Mouse (Mus musculus) midbrain, embryonic 16.5 days (tissue): ENCODE measurements around the gene Agtpbp1. TPM values are rescaled to one million over a fixed set of nuclear protein-coding genes. Genes with fewer than 3 reads are reported as not detected.
"Not testable (repeated sequence)": the region's sequence is repeated elsewhere in the genome, so short reads cannot be mapped to it uniquely, and the experiment has no call there.

Experiments
- ATAC-seq: fragments of 200-750 bp; cut with Nextera tagmentation; 2 replicates; pipeline ENCODE4 v1.8.0; 2017; ENCODE audit warnings: moderate TSS enrichment
- H3K27ac ChIP-seq: fragments of 300-500 bp; sonication (generic); 2 replicates; pipeline ENCODE4 v1.5.1; 2014; ENCODE audit warnings: mild to moderate bottlenecking, low read length, mixed read lengths
- H3K27me3 ChIP-seq: fragments of 300-500 bp; sonication (generic); 2 replicates; pipeline ENCODE4 v1.6.1; 2014; ENCODE audit warnings: low read depth, low read length, mixed read lengths; ENCODE audit not compliant: control insufficient read depth, insufficient read depth
- H3K36me3 ChIP-seq: fragments of 300-500 bp; sonication (generic); 2 replicates; pipeline ENCODE4 v1.6.1; 2014; ENCODE audit warnings: mild to moderate bottlenecking, low read length, moderate library complexity, mixed read lengths; ENCODE audit not compliant: control insufficient read depth, insufficient read depth
- H3K4me1 ChIP-seq: fragments of 300-500 bp; sonication (generic); 2 replicates; pipeline ENCODE4 v1.6.1; 2014; ENCODE audit warnings: mild to moderate bottlenecking, low read length, mixed read lengths; ENCODE audit not compliant: control insufficient read depth, insufficient read depth
- H3K4me2 ChIP-seq: fragments of 300-500 bp; sonication (generic); 2 replicates; pipeline ENCODE4 v1.6.1; 2014; ENCODE audit warnings: mild to moderate bottlenecking, low read length, mixed read lengths
- H3K4me3 ChIP-seq: fragments of 300-500 bp; sonication (generic); 2 replicates; pipeline ENCODE4 v1.5.1; 2014; ENCODE audit warnings: low read depth, mild to moderate bottlenecking, low read length, moderate library complexity, mixed read lengths
- H3K9ac ChIP-seq: fragments of 300-500 bp; sonication (generic); 2 replicates; pipeline ENCODE4 v1.6.1; 2014; ENCODE audit warnings: low read depth, low read length, mixed read lengths
- H3K9me3 ChIP-seq: fragments of 300-500 bp; sonication (generic); replicated peaks from 2 replicates; pipeline ENCODE4 v1.6.1; 2014; ENCODE audit warnings: mild to moderate bottlenecking, low read length, mixed read lengths; ENCODE audit not compliant: control insufficient read depth, poor library complexity, severe bottlenecking
- WGBS: fragments of 180-500 bp; shearing (Covaris S2); extraction: QIAGEN DNeasy Blood & Tissue Kit; methylation state at CpG from one replicate; pipeline ENCODE4 v1.1.7; 2014; 5-methylcytosine and 5-hydroxymethylcytosine counted together
- polyA plus RNA-seq: library from polyadenylated mRNA; unstranded; fragments of >200 nt; fragmentation: Nextera tagmentation; extraction: Ambion mirVana; gene quantifications from 2 replicates; pipeline ENCODE4 v1.2.1, GENCODE M21; 2015

Gene Agtpbp1
- polyA plus RNA-seq, 1 experiment from 2014 or later, result 76.0 TPM

DNA sequence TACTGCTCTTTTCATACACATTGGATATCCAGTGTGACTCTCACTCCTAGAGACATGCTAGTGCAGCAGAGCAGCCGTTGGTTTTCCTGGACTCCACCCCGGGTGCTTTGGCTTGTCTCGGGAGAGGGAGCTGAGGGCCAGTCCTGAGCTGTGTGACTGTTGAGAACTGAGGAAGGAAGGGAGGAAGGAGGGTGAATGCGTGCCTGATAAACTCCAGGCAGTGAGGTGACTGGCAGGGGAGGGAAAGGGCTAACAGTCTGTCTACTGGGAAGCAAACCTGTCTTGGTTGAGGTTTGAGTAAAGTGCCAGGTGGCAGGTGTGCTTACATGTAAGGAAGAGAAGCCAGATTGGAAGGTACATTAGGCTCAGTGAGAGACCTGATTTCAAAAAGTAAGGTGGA is 28.8 kb upstream of the Agtpbp1 start:
- Histone ChIP-seq H3K4me1 (no peaks in the 10 kb centered on the region), H3K27ac (no peak overlapping the region), H3K36me3 (peaks cover 35% of the 10 kb centered on the region), H3K4me3 (no peak overlapping the region), H3K9me3 (no peaks in the 10 kb centered on the region), H3K9ac (no peak overlapping the region), H3K27me3 (no peaks in the 10 kb centered on the region), H3K4me2 (no peak overlapping the region)
- ATAC-seq, result no peak
- 94% methylated on average over 4 of the region's 4 CpGs for WGBS

DNA sequence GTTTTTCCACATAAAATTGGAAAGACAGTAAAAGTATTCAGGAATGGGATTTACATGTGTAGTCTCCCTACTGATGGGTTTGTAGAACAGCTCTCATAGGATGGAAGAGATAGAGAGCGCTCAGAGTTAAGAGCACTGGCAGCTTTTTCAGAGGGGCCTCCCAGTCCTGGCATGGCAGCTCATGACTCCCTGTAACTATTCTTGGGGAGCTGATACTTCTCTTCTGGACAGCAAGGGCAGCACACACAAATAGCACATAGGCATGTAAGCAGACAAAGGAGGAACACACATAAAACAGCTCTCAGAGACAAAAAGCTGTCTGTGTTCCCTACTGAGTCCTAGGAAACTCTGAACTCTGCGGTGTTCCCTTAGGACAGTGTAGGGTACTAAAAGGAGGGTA is 25.4 kb upstream of the Agtpbp1 start:
- H3K4me3 ChIP-seq, result no peak overlapping the region
- no peak overlapping the region for H3K27ac ChIP-seq
- no peaks in the 10 kb centered on the region for H3K4me1 ChIP-seq
- no peaks in the 10 kb centered on the region for H3K9me3 ChIP-seq
- peaks cover 29% of the 10 kb centered on the region for H3K36me3 ChIP-seq
- no peak for ATAC-seq
- H3K4me2 ChIP-seq, result no peak overlapping the region
- WGBS, result 100% methylated on average over 2 of the region's 2 CpGs
- H3K27me3 ChIP-seq, result no peaks in the 10 kb centered on the region
- H3K9ac ChIP-seq, result no peak overlapping the region

DNA sequence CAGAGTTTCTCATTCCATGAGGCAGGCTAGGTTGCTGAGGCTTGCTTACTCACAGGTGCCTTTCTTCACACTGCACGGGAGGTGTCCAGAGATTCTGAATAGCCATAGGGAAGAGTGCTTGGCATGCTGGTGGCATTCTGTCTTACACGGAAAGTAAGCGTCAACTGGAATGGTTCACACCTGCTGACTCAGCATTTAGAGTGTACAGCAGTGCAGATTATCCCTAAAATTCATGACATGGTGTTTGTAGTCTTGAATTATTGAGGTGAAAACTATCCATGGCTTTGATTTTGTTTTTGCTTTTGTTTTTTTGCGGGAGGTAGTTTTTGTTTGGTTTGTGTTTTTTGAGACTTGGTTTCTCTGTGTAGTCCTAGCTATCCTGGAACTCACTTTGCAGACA is 24.9 kb upstream of the Agtpbp1 start:
- H3K27ac ChIP-seq, result no peak overlapping the region
- H3K27me3 ChIP-seq, result no peaks in the 10 kb centered on the region
- 91% methylated on average over 4 of the region's 4 CpGs for WGBS
- no peaks in the 10 kb centered on the region for H3K9me3 ChIP-seq
- no peak overlapping the region for H3K4me3 ChIP-seq
- no peak overlapping the region for H3K4me2 ChIP-seq
- peaks cover 28% of the 10 kb centered on the region for H3K36me3 ChIP-seq
- no peak overlapping the region for H3K9ac ChIP-seq
- ATAC-seq, result no peak
- no peaks in the 10 kb centered on the region for H3K4me1 ChIP-seq

DNA sequence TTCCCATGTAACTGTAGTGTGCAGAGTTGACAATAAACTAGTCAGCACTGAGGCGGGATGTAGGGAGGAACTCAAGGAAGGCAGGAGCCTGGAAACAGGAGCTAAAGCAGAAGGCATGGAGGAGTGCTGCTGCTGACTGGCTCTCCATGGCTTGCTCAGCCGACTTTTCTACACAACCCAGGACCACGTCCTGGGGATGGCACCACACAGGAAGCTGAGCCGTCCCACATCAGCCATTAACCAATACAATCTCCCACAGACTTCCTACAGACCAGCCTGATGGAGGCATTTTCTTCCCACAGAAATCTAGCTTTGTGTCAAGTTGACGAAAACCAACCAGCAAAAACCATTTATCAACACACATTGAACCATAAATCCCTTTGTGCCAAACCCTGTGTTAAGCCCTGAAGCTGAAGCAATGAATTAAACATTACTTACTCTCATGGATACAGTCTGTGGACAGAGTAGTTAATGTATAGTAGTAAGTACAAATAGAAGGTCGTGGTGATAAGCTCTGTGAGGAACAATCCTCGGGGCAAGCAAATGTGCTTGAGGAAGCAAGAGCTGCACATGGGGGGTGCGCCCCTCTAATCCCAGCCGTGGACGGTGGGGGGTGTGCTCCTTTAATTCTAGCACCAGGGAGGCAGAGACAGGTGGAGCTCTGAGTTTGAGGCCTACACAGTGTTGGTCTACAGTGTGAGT is 20.3 kb upstream of the Agtpbp1 start:
- ATAC-seq, result no peak
- peaks cover 40% of the 10 kb centered on the region for H3K36me3 ChIP-seq
- 86% methylated on average over 10 of the region's 10 CpGs for WGBS

DNA sequence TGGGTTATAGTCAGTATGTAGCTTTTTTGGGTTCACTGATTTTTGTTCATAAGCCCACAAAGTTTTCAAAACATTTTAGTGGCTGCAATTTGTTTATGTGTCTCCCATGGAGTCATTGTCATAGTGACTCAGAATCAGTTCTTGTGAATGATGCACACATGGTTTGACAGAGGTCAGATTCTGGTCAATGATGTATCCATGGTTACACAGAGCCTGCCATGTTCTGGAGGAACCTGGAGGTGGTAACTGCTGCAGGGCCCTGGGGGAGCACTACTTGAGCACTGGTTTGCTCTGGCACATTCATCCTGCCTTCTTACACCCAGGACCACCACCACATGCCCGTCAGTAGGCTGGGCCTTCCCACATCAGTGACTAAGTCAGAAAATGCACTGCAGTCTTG is 19.5 kb upstream of the Agtpbp1 start:
- no peak for ATAC-seq
- WGBS, result 100% methylated on average over 1 of the region's 1 CpGs
- H3K9ac ChIP-seq, result no peak overlapping the region
- H3K36me3 ChIP-seq, result peaks cover 46% of the 10 kb centered on the region
- no peak overlapping the region for H3K27ac ChIP-seq
- H3K9me3 ChIP-seq, result no peaks in the 10 kb centered on the region
- no peaks in the 10 kb centered on the region for H3K4me1 ChIP-seq
- H3K4me2 ChIP-seq, result no peak overlapping the region
- no peak overlapping the region for H3K4me3 ChIP-seq
- H3K27me3 ChIP-seq, result no peaks in the 10 kb centered on the region

More for the DNA sequence above, 20.3 kb upstream of the Agtpbp1 start:
- Histone ChIP-seq H3K27me3 (no peaks in the 10 kb centered on the region), H3K4me1 (no peaks in the 10 kb centered on the region), H3K27ac (no peak overlapping the region), H3K9me3 (no peaks in the 10 kb centered on the region), H3K4me2 (no peak overlapping the region), H3K9ac (no peak overlapping the region), H3K4me3 (no peak overlapping the region)

DNA sequence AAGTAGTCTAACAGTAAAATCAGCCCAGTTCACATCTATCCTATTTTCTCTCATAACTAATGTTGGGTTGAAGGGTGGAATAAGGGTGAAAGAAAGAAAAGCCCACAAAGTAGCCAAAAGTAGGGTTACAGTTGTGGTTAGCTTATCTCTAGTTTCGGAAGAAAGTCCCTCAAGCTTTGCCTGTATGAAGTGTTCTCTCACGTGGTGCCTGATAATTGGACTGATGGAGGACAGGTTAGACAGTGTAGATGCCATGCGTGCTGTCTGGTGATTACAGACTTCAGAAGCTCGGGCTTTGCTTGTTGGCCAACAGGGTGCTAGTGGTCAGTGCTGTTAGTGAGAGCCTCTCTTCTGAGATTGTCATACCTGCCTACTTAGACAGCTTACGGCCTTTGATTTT is 18.1 kb upstream of the Agtpbp1 start:
- no peaks in the 10 kb centered on the region for H3K27me3 ChIP-seq
- 95% methylated on average over 5 of the region's 5 CpGs for WGBS
- no peak overlapping the region for H3K9ac ChIP-seq
- no peak overlapping the region for H3K27ac ChIP-seq
- no peak for ATAC-seq
- H3K4me1 ChIP-seq, result no peaks in the 10 kb centered on the region
- H3K4me3 ChIP-seq, result no peak overlapping the region
- H3K36me3 ChIP-seq, result peaks cover 43% of the 10 kb centered on the region
- no peak overlapping the region for H3K4me2 ChIP-seq
- H3K9me3 ChIP-seq, result no peaks in the 10 kb centered on the region

DNA sequence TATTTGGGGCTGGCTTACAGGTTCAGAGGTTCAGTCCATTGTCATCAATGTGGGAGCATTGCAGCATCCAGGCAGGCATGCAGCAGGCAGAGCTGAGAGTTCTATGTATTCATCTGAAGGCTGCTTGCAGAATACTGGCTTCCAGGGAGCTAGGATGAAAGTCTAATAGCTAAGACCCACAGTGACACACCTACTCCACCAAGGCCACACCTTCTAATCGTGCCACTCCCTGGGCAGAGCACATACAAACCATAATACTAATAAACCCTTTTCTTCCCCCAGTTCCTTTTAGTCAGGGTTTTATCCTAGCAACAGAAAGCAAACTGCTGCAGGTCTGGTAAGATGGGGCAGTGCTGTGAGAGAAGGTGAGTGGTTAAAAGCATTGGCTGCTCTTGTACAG is 7.6 kb upstream of the Agtpbp1 start:
- H3K4me3 ChIP-seq, result no peak overlapping the region
- peaks cover 29% of the 10 kb centered on the region for H3K36me3 ChIP-seq
- H3K4me2 ChIP-seq, result no peak overlapping the region
- H3K4me1 ChIP-seq, result peaks cover 9% of the 10 kb centered on the region
- H3K27ac ChIP-seq, result no peak overlapping the region
- H3K9ac ChIP-seq, result no peak overlapping the region
- no peaks in the 10 kb centered on the region for H3K9me3 ChIP-seq
- 96% methylated on average over 1 of the region's 1 CpGs for WGBS
- no peaks in the 10 kb centered on the region for H3K27me3 ChIP-seq
- no peak for ATAC-seq

DNA sequence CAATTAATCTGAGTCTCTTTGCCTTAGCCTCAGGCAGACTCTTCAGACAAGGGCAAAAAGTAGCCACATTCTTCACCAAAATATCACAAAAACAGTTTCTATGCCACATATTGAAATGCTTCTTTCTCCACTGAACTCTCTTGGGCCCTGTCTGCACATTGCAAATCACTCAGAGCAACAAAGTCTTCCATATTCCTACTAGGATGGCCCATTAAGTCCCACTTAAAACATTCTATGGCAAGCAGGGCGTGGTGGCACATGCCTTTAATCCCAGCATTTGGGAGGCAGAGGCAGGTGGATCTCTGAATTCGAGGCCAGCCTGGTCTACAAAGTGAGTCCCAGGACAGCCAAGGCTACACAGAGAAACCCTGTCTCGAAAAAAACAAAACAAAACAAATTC is 7.0 kb upstream of the Agtpbp1 start:
- not testable (repeated sequence) for H3K9me3 ChIP-seq, H3K4me2 ChIP-seq, H3K9ac ChIP-seq, H3K4me3 ChIP-seq, H3K27me3 ChIP-seq, ATAC-seq, H3K27ac ChIP-seq
- H3K4me1 ChIP-seq, result peaks cover 15% of the 10 kb centered on the region
- 90% methylated on average over 3 of the region's 3 CpGs for WGBS
- peaks cover 28% of the 10 kb centered on the region for H3K36me3 ChIP-seq

DNA sequence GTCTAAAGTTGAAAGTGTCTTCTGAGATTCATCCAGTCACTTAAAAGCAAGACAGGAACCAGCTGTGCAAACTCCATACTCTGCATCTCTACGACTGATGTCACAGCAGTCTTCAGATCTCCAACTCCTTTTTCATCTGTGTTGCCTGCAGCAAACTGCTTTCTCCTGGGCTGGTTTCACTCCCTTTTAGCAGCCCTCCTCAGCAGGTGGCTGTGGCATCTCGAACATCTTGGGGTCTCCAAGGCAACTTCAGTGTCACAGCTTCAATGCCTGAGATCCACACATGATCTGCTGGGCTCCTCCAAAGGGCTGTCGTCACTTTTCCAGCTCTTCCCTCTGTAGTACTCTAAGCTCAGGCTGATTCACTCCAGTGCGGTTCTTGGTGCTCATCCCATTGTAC is 5.7 kb upstream of the Agtpbp1 start:
- WGBS, result 88% methylated on average over 4 of the region's 4 CpGs
- H3K4me3 ChIP-seq, result no peak overlapping the region
- no peaks in the 10 kb centered on the region for H3K9me3 ChIP-seq
- ATAC-seq, result no peak
- H3K4me1 ChIP-seq, result peaks cover 27% of the 10 kb centered on the region
- H3K27me3 ChIP-seq, result no peaks in the 10 kb centered on the region
- H3K4me2 ChIP-seq, result no peak overlapping the region
- H3K9ac ChIP-seq, result no peak overlapping the region
- H3K27ac ChIP-seq, result no peak overlapping the region
- peaks cover 21% of the 10 kb centered on the region for H3K36me3 ChIP-seq
